Mouse (Mus musculus) adrenal gland, postnatal 36 days (tissue): ENCODE measurements around the gene Nmnat3. TPM values are rescaled to one million over a fixed set of nuclear protein-coding genes. Genes with fewer than 3 reads are reported as not detected.

ENCODE experiments used
- DNase-seq, 2 experiments: peaks; one replicate each; pipeline ENCODE4 v3.0.0; 2021; ENCODE audit warnings: mixed read lengths in 1 of 2
- total RNA-seq, 2 experiments: library from RNA; stranded (reverse); gene quantifications; 2 replicates each; pipeline ENCODE4 v1.2.3; 2021

Gene Nmnat3
- total RNA-seq, 2 experiments from 2014 or later = 15.8 to 16.9 TPM

DNA sequence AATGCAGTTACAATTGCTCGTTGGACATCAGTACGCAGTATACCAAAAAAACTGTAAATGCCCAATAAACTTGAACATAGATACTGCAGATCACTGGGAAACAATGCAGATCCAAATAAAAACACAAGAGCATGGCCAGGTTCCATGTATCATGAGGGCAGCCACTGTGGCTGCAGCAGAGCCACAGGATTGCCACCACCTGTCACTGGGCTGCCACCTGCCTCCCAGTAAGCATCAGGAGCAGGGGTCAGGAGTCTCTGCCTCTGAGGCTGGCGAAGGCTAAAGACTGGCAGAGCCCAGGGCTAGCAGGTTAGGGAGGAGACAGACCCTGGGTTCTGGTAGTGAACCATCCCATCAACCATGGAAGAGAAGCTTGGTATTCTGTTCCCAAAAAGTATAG, 67.7 kb downstream of the Nmnat3 start:
- DNase-seq = no peak

GRCm38 (mm10) chr9:98361047-98361446, 73.8 kb downstream of the Nmnat3 start:
- DNase-seq = no peak

DNA sequence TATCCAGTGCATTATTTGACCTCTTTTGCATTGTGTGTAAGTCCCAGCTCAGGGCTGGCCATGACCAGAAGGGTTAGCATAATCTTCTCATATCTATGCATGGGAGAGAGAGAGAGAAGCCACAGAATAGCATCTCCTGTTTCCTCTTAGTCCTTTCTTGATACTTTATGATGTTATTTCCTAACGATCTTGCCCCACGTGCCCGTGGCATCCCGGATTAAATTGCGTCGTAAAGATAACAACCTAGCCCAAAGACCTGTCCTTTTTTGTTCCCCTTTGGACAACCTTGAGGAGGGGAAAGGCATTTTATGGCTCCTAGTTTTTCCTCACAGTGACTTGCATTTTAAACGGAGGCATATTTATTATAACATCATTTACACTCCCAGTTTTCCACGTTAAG, 78.8 kb downstream of the Nmnat3 start:
- DNase-seq = no peak

GRCm38 (mm10) chr9:98367333-98367962, 80.2 kb downstream of the Nmnat3 start:
- no peak for DNase-seq

GRCm38 (mm10) chr9:98369707-98370106, 82.5 kb downstream of the Nmnat3 start:
- DNase-seq = no peak

- no peak for DNase-seq
Observed at GRCm38 (mm10) chr9:98373358-98373757, 86.1 kb downstream of the Nmnat3 start.

GRCm38 (mm10) chr9:98374897-98375296, 87.7 kb downstream of the Nmnat3 start:
- no peak for DNase-seq

DNA sequence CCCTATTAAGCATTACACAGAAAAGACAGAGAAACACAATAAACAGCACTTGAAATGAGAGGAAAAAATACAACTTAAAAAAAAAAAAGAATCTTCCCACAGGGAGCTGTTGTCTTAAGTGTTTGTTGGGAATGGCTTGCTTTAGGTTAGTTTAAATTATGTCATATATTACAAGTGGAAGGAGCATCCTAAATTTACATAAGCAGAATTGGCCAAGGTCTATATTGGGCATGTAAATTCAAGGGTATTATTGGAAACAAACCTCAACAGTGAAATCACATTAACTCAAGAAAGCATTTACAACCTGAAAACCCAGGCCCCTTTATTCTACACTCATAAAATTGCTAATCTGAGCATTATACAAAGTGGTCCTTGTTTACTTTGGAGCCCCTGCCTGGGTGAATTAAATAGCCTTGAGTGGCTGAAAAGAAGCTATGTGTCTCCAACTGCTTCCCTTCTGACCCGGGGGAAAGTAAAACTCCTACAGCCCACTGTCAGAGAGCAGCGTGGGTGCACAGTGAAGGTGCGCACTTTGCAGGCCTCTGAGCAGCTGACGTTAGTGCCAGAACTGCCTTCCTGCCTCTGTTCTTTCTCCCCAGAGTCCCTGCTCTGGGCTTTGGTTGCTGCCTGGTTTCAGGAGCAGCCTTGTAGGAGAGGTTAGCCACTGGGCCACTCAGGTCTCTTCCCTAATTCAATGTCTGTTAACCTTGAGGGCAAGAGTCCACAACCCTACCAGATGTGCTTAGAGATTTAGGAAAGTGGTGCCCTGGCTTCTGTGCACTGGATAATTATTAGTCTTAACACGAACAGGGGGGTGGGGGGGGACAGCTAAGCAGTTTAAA, 88.3 kb downstream of the Nmnat3 start:
- no peak for DNase-seq

DNA sequence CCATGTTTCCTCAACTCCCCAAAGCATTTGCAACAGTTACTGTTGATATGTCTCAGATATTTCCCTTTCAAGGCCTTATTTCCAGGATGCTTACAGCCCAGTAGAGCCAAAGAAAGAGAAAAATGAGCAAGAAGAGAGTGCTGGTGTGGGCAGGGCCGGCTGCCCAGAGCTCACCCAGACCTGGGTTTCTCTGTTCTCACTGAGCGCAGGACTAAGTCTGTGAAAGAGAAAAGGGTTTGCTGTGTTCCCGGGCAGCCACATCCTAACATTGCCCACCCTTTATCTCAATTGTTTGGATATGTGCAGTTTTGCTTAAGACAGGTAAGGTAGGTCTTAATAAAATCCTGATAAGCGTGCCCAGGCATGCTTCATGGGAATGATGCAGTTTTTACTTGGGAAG, 92.5 kb downstream of the Nmnat3 start:
- no peak for DNase-seq

- DNase-seq = no peak
Observed at GRCm38 (mm10) chr9:98380593-98380992, 93.4 kb downstream of the Nmnat3 start.

- no peak for DNase-seq
Observed at GRCm38 (mm10) chr9:98387741-98388632, 100.8 kb downstream of the Nmnat3 start.

DNA sequence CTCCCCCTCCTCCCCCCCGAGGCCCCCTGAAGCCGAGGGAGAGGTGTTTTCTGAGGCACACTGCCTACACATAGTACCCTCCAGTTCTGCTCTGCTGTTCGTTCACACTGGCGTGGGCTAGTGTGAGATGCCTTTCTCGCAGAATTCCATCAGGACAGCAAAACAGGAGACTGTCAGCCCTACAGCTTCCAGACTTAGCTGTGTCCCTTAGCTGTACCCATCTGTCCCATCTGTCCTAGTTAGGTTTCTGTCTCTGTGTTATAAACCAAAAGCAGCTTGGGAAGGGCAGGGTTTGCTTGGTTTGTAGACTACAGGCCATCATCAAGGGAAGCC, 101.4 kb downstream of the Nmnat3 start:
- DNase-seq = no peak

GRCm38 (mm10) chr9:98393496-98393895, 106.3 kb downstream of the Nmnat3 start:
- DNase-seq = no peak

GRCm38 (mm10) chr9:98397211-98397610, 110.0 kb downstream of the Nmnat3 start:
- no peak for DNase-seq

DNA sequence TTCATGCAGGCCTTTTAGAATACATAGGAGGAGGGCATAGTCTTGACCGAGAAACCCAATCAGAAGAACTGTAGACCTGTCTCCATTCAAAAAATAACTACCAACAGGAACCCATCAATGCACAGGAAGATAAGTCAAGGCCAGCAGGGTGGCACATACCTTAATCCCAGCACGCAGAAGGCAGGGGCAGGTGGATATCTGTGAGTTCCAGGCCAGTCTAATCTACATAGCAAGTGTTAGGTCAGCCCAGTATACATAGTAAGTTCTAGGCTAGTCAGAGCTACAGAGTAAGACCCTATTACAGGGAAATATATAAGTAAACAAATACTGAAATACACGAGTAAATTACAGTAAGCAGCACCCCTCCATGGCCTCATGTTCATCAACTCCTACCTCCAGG, 110.6 kb downstream of the Nmnat3 start:
- no peak for DNase-seq

DNA sequence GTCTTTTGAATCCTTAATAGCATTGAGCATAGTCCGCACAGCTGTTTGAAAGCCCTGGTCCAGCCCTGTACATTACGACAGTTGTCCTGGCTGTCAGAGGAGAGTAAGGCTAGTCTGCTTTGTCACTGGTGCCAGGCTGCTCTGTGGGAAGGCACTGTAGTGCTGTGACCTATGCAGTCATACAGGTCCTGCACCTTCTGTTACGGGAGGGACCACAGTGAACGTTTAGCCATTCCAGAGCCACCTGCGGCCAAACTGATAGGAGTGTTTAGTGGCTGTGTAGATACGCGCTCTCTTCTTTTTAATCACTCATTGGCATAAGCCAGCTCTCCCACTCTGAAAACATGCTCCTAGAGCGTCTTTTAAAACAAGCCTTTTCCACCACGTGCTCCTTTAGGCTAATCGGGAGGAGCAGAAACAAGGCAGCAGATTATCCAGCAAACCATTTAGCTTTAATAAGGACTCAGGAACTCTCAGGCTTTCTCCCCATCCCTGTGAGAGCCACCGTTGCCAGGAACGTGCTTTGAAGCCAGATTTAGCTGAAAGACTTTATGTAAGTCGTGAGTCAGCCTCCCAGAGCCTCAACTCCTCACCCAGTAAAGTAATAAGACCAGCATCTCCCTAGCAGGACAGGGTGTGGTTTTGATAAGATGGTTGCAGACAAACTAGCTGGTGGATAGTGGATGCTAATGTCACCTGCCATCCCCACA, 113.1 kb downstream of the Nmnat3 start:
- DNase-seq = no peak

DNA sequence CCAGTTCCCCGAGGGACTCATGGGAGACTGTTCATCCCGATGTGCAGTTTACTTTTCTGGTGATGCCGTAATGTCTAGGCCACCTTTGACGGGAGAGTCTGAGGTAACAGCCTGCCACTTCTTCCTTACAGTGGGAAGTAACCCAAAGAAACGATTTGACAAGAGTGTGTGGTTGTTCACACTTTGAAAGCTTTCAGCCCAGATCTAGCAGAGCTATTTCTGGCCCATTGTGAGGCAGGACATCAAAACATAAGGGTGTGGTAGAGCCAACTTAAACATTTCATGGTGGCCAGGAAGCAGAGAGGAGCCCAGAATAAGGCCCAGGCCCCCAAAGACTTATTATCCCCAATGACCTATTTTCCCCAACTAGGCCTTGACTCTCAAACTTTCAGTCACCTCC, 114.4 kb downstream of the Nmnat3 start:
- no peak for DNase-seq

- no peak for DNase-seq
Observed at GRCm38 (mm10) chr9:98407771-98408170, 120.5 kb downstream of the Nmnat3 start.

GRCm38 (mm10) chr9:98409137-98409536, 121.9 kb downstream of the Nmnat3 start:
- DNase-seq = peak; percentile 80 to 85

DNA sequence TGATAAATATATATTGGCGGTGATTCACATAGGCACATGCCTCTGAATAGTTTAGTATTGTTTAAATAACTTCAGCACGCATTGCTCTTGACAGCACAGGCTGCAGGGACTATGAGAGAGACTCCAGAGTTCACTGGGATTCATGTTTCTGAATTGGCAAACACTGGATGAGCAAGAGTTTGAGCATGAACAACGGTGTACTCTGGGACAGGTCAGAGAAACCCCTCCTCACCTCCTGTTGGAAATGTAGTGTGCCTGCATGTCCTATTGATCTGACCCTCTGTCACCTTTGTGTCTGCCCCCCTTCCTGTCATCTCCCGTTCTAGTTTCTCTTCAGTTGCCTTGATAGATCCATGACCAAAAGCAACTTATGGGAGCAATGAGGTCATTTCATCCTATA, 128.2 kb downstream of the Nmnat3 start:
- no peak for DNase-seq

DNA sequence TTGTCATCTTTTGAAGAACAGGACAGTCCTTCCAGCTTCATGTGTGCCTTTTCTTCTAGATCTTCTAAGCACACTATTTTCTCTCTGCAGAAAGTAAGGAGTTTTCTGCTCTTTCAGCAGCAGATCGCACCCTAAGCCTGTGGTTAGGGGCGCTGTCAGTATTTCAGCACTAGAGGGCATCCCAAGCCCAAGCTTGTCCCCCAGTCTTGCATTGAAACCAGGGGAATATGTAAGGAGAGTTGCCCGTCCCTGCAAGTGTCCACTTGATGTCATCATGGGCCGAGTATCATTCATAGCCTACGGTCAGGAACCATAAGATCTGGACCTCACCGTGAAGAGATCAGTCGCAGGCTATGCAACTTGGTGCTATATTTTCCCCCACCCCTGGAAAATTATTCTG, 130.7 kb downstream of the Nmnat3 start:
- peak in 1 of 2 experiments; percentile 10 for DNase-seq

- no peak for DNase-seq
Observed at GRCm38 (mm10) chr9:98418346-98418745, 131.1 kb downstream of the Nmnat3 start.
